Mouse (Mus musculus) neural tube, embryonic 12.5 days (tissue): ENCODE measurements around the gene Notch3. TPM values are rescaled to one million over a fixed set of nuclear protein-coding genes. Genes with fewer than 3 reads are reported as not detected.
"Not testable (repeated sequence)": the region's sequence is repeated elsewhere in the genome, so short reads cannot be mapped to it uniquely, and the experiment has no call there.

Experiments used
- ATAC-seq: fragments of 200-750 bp; cut with Nextera tagmentation; 2 replicates; pipeline ENCODE4 v1.8.0; 2017; ENCODE audit warnings: low read depth, mild to moderate bottlenecking, moderate TSS enrichment, moderate library complexity; ENCODE audit not compliant: low FRiP score
- H3K27ac ChIP-seq: fragments of 300-500 bp; sonication (generic); 2 replicates; pipeline ENCODE4 v1.5.1; 2016
- H3K27me3 ChIP-seq: fragments of 300-500 bp; sonication (generic); replicated peaks from 2 replicates; pipeline ENCODE4 v1.6.1; 2016; ENCODE audit warnings: mild to moderate bottlenecking
- H3K36me3 ChIP-seq: fragments of 300-500 bp; sonication (generic); 2 replicates; pipeline ENCODE4 v1.6.1; 2016; ENCODE audit warnings: mild to moderate bottlenecking
- H3K4me1 ChIP-seq: fragments of 300-500 bp; sonication (generic); 2 replicates; pipeline ENCODE4 v1.6.1; 2016
- H3K4me2 ChIP-seq: fragments of 300-500 bp; sonication (generic); replicated peaks from 2 replicates; pipeline ENCODE4 v1.6.1; 2016; ENCODE audit warnings: mild to moderate bottlenecking
- H3K4me3 ChIP-seq: fragments of 300-500 bp; sonication (generic); 2 replicates; pipeline ENCODE4 v1.5.1; 2016
- H3K9ac ChIP-seq: fragments of 300-500 bp; sonication (generic); 2 replicates; pipeline ENCODE4 v1.6.1; 2016; ENCODE audit warnings: mild to moderate bottlenecking
- H3K9me3 ChIP-seq: fragments of 300-500 bp; sonication (generic); 2 replicates; pipeline ENCODE4 v1.6.1; 2016; ENCODE audit warnings: mild to moderate bottlenecking
- WGBS: fragments of 180-500 bp; shearing (Covaris S2); methylation state at CpG from one replicate; pipeline ENCODE4 v1.1.7; 2016; 5-methylcytosine and 5-hydroxymethylcytosine counted together
- polyA plus RNA-seq: library from polyadenylated mRNA; unstranded; fragments of >200 nt; fragmentation: Nextera tagmentation; extraction: Ambion mirVana; gene quantifications from 2 replicates; pipeline ENCODE4 v1.2.1, GENCODE M21; 2016

Notch3 gene
- polyA plus RNA-seq, 1 experiment from 2014 or later, result 17.3 TPM

- no peak overlapping the region for H3K27ac ChIP-seq
- no peak for ATAC-seq
- H3K4me1 ChIP-seq, result peaks cover under 1% of the 10 kb centered on the region; the same call in 1 of the 2 replicates
- no peak overlapping the region for H3K4me3 ChIP-seq
- no peaks in the 10 kb centered on the region for H3K9me3 ChIP-seq
- peaks cover 51% of the 10 kb centered on the region for H3K36me3 ChIP-seq
- H3K4me2 ChIP-seq, result no peak overlapping the region
- H3K27me3 ChIP-seq, result no peaks in the 10 kb centered on the region
- no peak overlapping the region for H3K9ac ChIP-seq
- 91% methylated on average over 4 of the region's 4 CpGs for WGBS
Observed at GRCm38 (mm10) chr17:32123545-32123944, 43.1 kb downstream of the Notch3 start.

- Histone ChIP-seq H3K27me3 (no peaks in the 10 kb centered on the region), H3K27ac (no peak overlapping the region), H3K4me2 (no peak overlapping the region), H3K9me3 (no peaks in the 10 kb centered on the region), H3K4me1 (peaks cover 7% of the 10 kb centered on the region; the same call in 1 of the 2 replicates), H3K9ac (no peak overlapping the region), H3K4me3 (no peak overlapping the region), H3K36me3 (peaks cover 43% of the 10 kb centered on the region)
- ATAC-seq, result no peak
- WGBS, result 88% methylated on average over 14 of the region's 14 CpGs
Observed at GRCm38 (mm10) chr17:32122587-32122970, 44.1 kb downstream of the Notch3 start.

DNA sequence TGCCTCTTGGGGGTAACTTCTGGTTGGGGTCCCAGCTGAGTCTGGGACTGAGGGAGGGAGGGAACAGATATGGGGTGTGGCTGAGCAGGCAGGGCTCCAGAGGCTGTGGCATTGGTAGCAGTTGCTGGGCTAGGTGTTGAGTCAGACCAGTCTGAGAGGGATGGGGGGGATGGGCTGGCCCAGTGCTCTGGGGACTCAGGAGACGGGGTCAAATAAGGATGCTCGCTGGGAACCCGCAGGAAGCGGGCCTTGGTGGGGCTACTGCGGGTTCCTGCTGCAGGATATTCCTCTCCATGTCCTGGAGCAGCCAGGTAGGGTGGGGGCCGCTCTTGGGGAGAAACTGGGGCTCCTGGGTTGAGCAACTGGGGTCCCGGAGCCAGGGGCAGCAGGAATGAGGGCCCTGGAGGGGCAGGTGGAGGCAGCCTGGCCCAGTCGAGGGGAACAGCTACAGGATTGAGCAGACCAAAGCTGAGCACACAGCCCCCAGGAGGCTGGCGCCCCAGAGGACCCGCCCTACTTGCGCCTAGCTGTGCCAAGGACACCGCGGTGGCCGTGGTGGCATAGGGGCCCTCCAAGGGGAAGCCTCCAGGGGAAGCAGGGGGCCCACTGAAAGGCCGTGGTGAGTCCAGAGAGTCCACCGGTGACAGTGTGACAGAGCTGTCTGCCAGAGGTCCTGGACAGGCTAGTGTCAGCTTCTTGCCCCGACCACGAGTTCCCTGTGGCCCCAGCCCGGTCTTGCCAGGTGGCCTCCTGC is 44.6 kb downstream of the Notch3 start:
- Histone ChIP-seq H3K27me3 (no peaks in the 10 kb centered on the region), H3K9ac (no peak overlapping the region), H3K9me3 (no peaks in the 10 kb centered on the region), H3K4me2 (no peak overlapping the region), H3K4me1 (peaks cover 7% of the 10 kb centered on the region; the same call in 1 of the 2 replicates), H3K4me3 (no peak overlapping the region), H3K36me3 (peaks cover 37% of the 10 kb centered on the region), H3K27ac (no peak overlapping the region)
- WGBS, result 83% methylated on average over 19 of the region's 19 CpGs
- no peak for ATAC-seq

DNA sequence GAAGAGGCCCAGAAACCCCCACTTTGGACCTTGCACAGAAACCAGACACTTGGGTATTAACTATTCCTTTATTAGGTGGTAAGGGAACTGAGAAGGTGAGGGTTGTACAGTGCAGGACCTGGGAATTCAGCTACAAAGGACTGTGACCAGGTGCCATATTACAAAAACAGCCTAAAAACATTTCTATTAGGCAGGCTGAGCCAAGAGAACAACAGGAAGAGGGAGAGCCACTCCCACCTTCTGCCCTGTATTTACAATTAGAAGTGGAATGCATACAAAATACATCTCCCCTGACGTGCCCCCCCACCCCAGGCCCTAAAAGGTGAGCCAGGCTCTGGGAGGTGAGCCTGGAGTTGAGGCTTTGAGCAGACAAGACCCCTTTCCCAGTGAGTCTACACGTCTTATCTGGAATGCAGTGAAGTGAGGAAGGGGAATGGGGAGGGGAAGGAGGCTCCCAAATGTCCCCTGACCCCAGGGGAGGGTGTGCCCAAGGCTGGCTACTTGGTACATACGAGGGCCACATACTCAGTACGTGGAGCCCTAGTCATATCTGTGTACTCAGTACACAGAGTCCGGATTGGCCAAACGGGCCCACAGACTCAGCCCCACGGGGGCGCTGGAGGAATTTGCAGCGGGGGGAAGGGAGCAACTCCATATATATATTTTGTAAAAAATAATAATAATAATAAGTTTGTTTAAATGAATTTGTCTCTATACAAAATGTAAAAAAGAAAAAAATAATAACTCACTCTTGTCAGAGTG is 45.7 kb downstream of the Notch3 start:
- WGBS, result 87% methylated on average over 9 of the region's 9 CpGs
- ATAC-seq, result no peak
- no peak overlapping the region for H3K27ac ChIP-seq
- no peaks in the 10 kb centered on the region for H3K9me3 ChIP-seq
- no peak overlapping the region for H3K9ac ChIP-seq
- H3K4me3 ChIP-seq, result no peak overlapping the region
- H3K4me2 ChIP-seq, result no peak overlapping the region
- peaks cover 7% of the 10 kb centered on the region; the same call in 1 of the 2 replicates for H3K4me1 ChIP-seq
- no peaks in the 10 kb centered on the region for H3K27me3 ChIP-seq
- H3K36me3 ChIP-seq, result peaks cover 31% of the 10 kb centered on the region

DNA sequence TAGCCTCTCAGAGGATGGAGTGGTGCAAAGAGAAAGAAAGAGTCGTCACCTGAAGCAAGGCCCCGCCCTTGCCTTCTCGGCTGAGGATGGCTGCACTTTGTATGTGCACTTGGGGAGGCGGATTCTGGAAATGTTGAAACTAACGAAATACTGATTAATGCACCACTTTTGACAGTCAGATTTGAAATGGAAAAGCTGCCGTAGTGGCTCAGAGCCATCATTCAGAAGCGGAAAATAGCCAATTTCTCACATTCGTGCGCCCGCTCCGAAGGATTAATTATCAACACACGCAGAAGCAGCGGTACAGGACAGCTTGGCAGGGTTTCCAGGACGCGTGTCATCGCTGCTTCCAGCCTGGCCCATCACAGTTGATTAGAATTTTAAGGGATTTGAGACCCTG is 47.5 kb downstream of the Notch3 start:
- peaks cover 4% of the 10 kb centered on the region; the same call in 1 of the 2 replicates for H3K27me3 ChIP-seq
- no peak for ATAC-seq
- no peak overlapping the region for H3K4me2 ChIP-seq
- H3K9me3 ChIP-seq, result no peaks in the 10 kb centered on the region
- 81% methylated on average over 16 of the region's 16 CpGs for WGBS
- H3K27ac ChIP-seq, result no peak overlapping the region
- peaks cover 10% of the 10 kb centered on the region for H3K4me1 ChIP-seq
- H3K9ac ChIP-seq, result no peak overlapping the region
- H3K36me3 ChIP-seq, result peaks cover 30% of the 10 kb centered on the region
- no peak overlapping the region for H3K4me3 ChIP-seq

- Histone ChIP-seq H3K9me3 (no peaks in the 10 kb centered on the region), H3K4me1 (peaks cover 17% of the 10 kb centered on the region), H3K4me2 (peak overlapping the region; percentile 48), H3K27ac (no peak overlapping the region), H3K9ac (no peak overlapping the region), H3K36me3 (peaks cover 23% of the 10 kb centered on the region), H3K27me3 (peaks cover 11% of the 10 kb centered on the region), H3K4me3 (no peak overlapping the region)
- ATAC-seq, result 0 out of 2 replicates have a peak, but pooled peaks have one; percentile 23
- 19% methylated on average over 3 of the region's 3 CpGs for WGBS
Observed at GRCm38 (mm10) chr17:32118484-32118883, 48.2 kb downstream of the Notch3 start.

DNA sequence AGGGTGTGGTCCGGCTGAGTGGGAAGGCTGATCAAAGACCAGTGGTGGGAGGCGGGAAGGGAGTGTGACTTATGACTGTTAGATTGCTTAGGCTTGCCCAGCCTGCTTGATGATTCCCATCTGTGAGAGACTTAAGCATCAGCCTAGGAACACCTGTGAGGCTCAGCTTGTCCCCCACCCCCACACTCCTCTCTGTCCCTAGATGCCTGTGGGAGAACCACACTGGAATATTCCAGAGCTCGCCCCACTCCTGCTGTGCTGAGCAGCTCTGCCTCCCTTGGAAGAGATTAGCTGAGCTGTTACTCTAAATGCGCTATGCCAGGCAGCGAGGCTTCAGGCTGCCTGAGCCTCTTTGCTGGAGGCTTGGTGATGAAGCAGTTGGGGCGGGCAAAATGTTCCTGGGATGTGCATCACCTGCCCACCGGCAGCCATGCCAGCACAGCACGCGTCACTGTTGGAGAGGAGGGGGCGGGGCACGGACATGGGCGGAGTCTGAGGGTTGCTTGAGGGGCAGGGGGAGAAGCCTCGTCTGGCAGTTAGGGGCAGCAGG is 48.7 kb downstream of the Notch3 start:
- peaks cover 19% of the 10 kb centered on the region for H3K36me3 ChIP-seq
- WGBS, result 6% methylated on average over 13 of the region's 13 CpGs
- H3K27ac ChIP-seq, H3K9ac ChIP-seq, H3K4me3 ChIP-seq, H3K9me3 ChIP-seq: not testable (repeated sequence)
- peaks cover 13% of the 10 kb centered on the region for H3K27me3 ChIP-seq
- H3K4me1 ChIP-seq, result peaks cover 20% of the 10 kb centered on the region
- peak; percentile 49; the same call in 1 of the 2 replicates for ATAC-seq
- peak overlapping the region; percentile 48 for H3K4me2 ChIP-seq

GRCm38 (mm10) chr17:32117287-32117871 is 49.3 kb downstream of the Notch3 start:
- H3K27ac ChIP-seq, result no peak overlapping the region
- 46% methylated on average over 5 of the region's 5 CpGs for WGBS
- peaks cover 20% of the 10 kb centered on the region for H3K4me1 ChIP-seq
- 0 out of 2 replicates have a peak, but pooled peaks have one; percentile 5 for ATAC-seq
- H3K4me3 ChIP-seq, result no peak overlapping the region
- no peaks in the 10 kb centered on the region for H3K9me3 ChIP-seq
- H3K36me3 ChIP-seq, result peaks cover 14% of the 10 kb centered on the region
- H3K9ac ChIP-seq, result no peak overlapping the region
- no peak overlapping the region for H3K4me2 ChIP-seq
- H3K27me3 ChIP-seq, result peaks cover 13% of the 10 kb centered on the region

GRCm38 (mm10) chr17:32116586-32117286 is 49.9 kb downstream of the Notch3 start:
- Histone ChIP-seq H3K9me3 (no peaks in the 10 kb centered on the region), H3K36me3 (peaks cover 7% of the 10 kb centered on the region), H3K27ac (no peak overlapping the region), H3K4me1 (peaks cover 20% of the 10 kb centered on the region), H3K9ac (no peak overlapping the region), H3K27me3 (peaks cover 13% of the 10 kb centered on the region), H3K4me3 (no peak overlapping the region), H3K4me2 (no peak overlapping the region)
- ATAC-seq, result no peak
- WGBS, result 80% methylated on average over 6 of the region's 6 CpGs

DNA sequence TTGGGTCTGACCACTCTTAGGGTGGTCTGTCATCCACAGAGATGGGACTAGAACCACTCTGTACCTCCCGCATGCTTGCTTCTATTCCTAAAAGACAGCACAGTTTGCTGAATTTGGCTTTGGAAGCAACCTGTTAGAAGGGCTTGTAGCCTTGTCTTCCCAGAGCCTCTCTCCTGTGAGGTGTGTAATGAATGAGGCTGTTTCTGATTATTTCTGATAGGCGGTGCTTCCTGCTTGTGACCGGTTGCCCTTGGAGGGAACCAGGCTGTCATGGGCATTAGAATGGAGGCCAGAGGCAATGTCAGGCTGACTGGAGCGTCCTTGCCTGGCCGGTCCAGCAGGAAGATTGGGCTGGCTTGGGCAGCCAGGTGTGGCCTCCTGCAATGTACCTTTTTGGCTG is 52.2 kb downstream of the Notch3 start:
- Histone ChIP-seq H3K9ac (peak overlapping the region; percentile 49; the same call in 1 of the 2 replicates), H3K4me2 (peak overlapping the region; percentile 95), H3K4me1 (peaks cover 20% of the 10 kb centered on the region), H3K27me3 (peaks cover 13% of the 10 kb centered on the region), H3K4me3 (peak overlapping the region; percentile 47)
- WGBS, result 55% methylated on average over 5 of the region's 5 CpGs
- not testable (repeated sequence) for H3K9me3 ChIP-seq, H3K27ac ChIP-seq, H3K36me3 ChIP-seq
- peak; percentile 1; the same call in 1 of the 2 replicates for ATAC-seq

DNA sequence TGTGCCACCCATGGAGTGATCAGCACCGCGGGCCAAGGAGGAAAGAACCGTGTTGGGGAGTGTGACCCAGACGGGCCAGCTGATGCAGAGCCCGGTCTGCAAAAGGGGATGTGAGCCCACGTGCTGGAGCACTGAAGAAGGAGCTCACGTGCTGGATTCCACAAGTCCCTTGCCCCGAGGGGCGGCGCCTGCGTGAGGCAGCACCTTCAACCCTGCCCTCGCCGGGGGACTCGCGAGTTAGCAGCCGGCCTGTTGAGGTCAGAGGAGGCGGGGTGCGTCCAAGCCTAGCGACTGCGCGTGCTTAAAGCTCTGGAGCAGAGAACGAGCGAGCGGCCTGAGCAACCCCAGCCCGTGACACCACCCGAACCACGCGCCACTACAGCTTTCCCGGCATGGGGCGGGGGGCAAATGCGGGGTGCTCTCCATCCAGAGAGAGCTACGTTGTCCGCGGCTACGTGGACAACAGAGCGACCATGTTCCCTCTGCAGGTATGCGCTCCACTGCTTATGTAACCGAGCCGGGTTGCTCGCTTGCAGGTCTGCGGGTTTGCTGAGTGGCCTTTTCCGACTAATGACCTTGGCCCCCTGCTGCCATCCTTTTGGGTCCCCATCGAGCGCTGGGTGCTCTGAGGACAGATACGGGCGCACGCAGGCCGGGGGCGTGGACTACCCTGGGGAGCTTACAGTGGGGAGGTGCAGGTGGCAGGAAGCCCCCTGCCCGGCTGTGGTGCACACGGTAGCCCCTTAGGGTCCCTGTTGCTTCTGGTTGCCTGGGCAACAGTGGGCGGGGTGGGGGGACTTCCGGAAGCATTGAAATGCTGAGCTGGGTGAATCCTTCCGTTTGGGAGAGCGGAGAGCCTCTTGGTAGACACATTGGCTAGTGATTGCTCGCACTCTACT is 52.9 kb downstream of the Notch3 start:
- WGBS, result under 1% methylated on average over 56 of the region's 56 CpGs
- Histone ChIP-seq H3K4me2 (peak overlapping the region; percentile 95), H3K4me1 (peaks cover 20% of the 10 kb centered on the region), H3K9me3 (no peaks in the 10 kb centered on the region), H3K9ac (peak overlapping the region; percentile 49), H3K27ac (no peak overlapping the region), H3K27me3 (peaks cover 13% of the 10 kb centered on the region), H3K36me3 (no peaks in the 10 kb centered on the region), H3K4me3 (peak overlapping the region; percentile 47)
- peak; percentile 33 for ATAC-seq
